8 mouse cellular contexts compared by ENCODE assay signal in genomic region chr12:54695511-54696241, GRCm38 (mm10). TPM values are rescaled to one million over a fixed set of nuclear protein-coding genes. Genes with fewer than 3 reads are reported as not detected.
DNase-seq lines count a peak whose midpoint lies in the region; ATAC-seq and TF ChIP-seq lines count a peak whose summit lies in the region.

Gene Eapp (minus strand): TSS chr12:54695897.

- peak within 1 kb of the TSS; percentile 96 for H3K9ac ChIP-seq in ES-E14 (ENCODE audit: insufficient read depth, low read depth, low read length, poor library complexity, severe bottlenecking)
- H3K9ac ChIP-seq in forebrain, embryonic 16.5 days (replicated peaks; ENCODE audit: low read depth, low read length): peak within 1 kb of the TSS; percentile 82
- H3K9ac ChIP-seq in lung, embryonic 14.5 days: peak within 1 kb of the TSS; percentile 82

- peak; percentile 78 for TF ChIP-seq POLR2A in olfactory bulb, adult 2 months (IDR thresholded peaks at IDR 0.05; ENCODE audit: insufficient read depth, low read depth, low read length)
- TF ChIP-seq POLR2A in thymus, adult 2 months (IDR thresholded peaks at IDR 0.05; ENCODE audit: control insufficient read depth, extremely low read depth, insufficient read depth, low read length, poor library complexity): peak; percentile 96

- H3K9me3 ChIP-seq in ES-E14 (ENCODE audit: control insufficient read depth, insufficient read depth, low read depth, low read length): no peaks in the 10 kb centered on the region
- H3K9me3 ChIP-seq in forebrain, embryonic 16.5 days (ENCODE audit: control insufficient read depth, low read length): no peaks in the 10 kb centered on the region
- H3K9me3 ChIP-seq in lung, embryonic 14.5 days (ENCODE audit: low read depth, low read length): no peaks in the 10 kb centered on the region

- peak; percentile 94 for ATAC-seq in forebrain, embryonic 16.5 days
- ATAC-seq in lung, embryonic 14.5 days (ENCODE audit: insufficient read depth): peak; percentile 93

- WGBS in forebrain, embryonic 16.5 days: under 1% methylated on average over 57 of the region's 57 CpGs
- under 1% methylated on average over 57 of the region's 57 CpGs for WGBS in lung, embryonic 14.5 days
- WGBS in olfactory bulb, adult 2 months: under 1% methylated on average over 57 of the region's 57 CpGs
- WGBS in thymus, adult 2 months: under 1% methylated on average over 57 of the region's 57 CpGs

- in situ Hi-C loops in ES-E14 (cut with MboI; ENCODE audit: low sequenced_read_pairs in 2 of 2, unreplicated experiment in 2 of 2): no loop called here

- H3K4me1 ChIP-seq in ES-E14 (ENCODE audit: control insufficient read depth in 2 of 2, insufficient read depth in 2 of 2, low read length in 2 of 2, poor library complexity in 1 of 2): no peaks in the 10 kb centered on the region
- peaks cover 14% of the 10 kb centered on the region for H3K4me1 ChIP-seq in forebrain, embryonic 16.5 days (replicated peaks; ENCODE audit: control insufficient read depth, insufficient read depth, low read length)
- H3K4me1 ChIP-seq in lung, embryonic 14.5 days (ENCODE audit: insufficient read depth): no peaks in the 10 kb centered on the region
- H3K4me1 ChIP-seq in olfactory bulb, adult 2 months (ENCODE audit: control insufficient read depth, insufficient read depth, low read length): peaks cover 5% of the 10 kb centered on the region
- peaks cover 3% of the 10 kb centered on the region for H3K4me1 ChIP-seq in thymus, adult 2 months (replicated peaks; ENCODE audit: control insufficient read depth, insufficient read depth, low read length)

- H3K4me2 ChIP-seq in forebrain, embryonic 16.5 days (ENCODE audit: low read length): peak within 1 kb of the TSS; percentile 81
- H3K4me2 ChIP-seq in lung, embryonic 14.5 days: peak within 1 kb of the TSS; percentile 91

- TF ChIP-seq CTCF in layer of hippocampus, adult 2 months (conservative IDR thresholded peaks at IDR 0.05): peak; percentile 24
- TF ChIP-seq CTCF in lung, embryonic 14.5 days (IDR thresholded peaks at IDR 0.05; ENCODE audit: low read depth): peak; percentile 30
- TF ChIP-seq CTCF in olfactory bulb, adult 2 months (IDR thresholded peaks at IDR 0.05; ENCODE audit: insufficient read depth, low read depth, low read length): no peak; the same call in 1 of the 2 replicates
- 0 out of 2 replicates have a peak, but pooled peaks have one; percentile 28 for TF ChIP-seq CTCF in thymus, adult 2 months (IDR thresholded peaks at IDR 0.05; ENCODE audit: borderline replicate concordance, control insufficient read depth, extremely low read depth, insufficient read depth, low read length, poor library complexity)

- H3K27ac ChIP-seq in ES-E14 (ENCODE audit: insufficient read depth, low read depth, low read length, poor library complexity, severe bottlenecking): peak within 1 kb of the TSS; percentile 75
- peak within 1 kb of the TSS; percentile 95 for H3K27ac ChIP-seq in forebrain, embryonic 16.5 days (ENCODE audit: low read length)
- peak within 1 kb of the TSS; percentile 100 for H3K27ac ChIP-seq in layer of hippocampus, adult 2 months
- H3K27ac ChIP-seq in lung, embryonic 14.5 days (ENCODE audit: low read depth): peak within 1 kb of the TSS; percentile 96
- peak within 1 kb of the TSS; percentile 83 for H3K27ac ChIP-seq in olfactory bulb, adult 2 months (ENCODE audit: insufficient read depth, low read depth, low read length)
- peak within 1 kb of the TSS; percentile 92 for H3K27ac ChIP-seq in thymus, adult 2 months (ENCODE audit: control insufficient read depth, insufficient read depth, low read length)

- peak; percentile 95 for DNase-seq in ES-E14 (ENCODE audit: low read depth, low spot score)
- peak; percentile 97 for DNase-seq in cerebellum, adult 11-12 months
- DNase-seq in heart, postnatal 36 days: peak; percentile 94 to 96
- peak; percentile 92 to 97 for DNase-seq in layer of hippocampus, adult 2 months (ENCODE audit: low spot score in 2 of 2)
- peak; percentile 98 for DNase-seq in lung, embryonic 14.5 days
- DNase-seq in thymus, adult 2 months: peak; percentile 95

- intact Hi-C loops in heart, postnatal 36 days (cut with DNase I): loop anchor here (1.0 to 10.0 kb wide), 2 partner anchors 39 to 609 kb away; partner anchors contain the start of genes Ppp2r3c and Sptssa

- no peaks in the 10 kb centered on the region for H3K27me3 ChIP-seq in forebrain, embryonic 16.5 days (replicated peaks; ENCODE audit: control insufficient read depth, insufficient read depth, low read length)
- no peaks in the 10 kb centered on the region for H3K27me3 ChIP-seq in lung, embryonic 14.5 days (ENCODE audit: insufficient read depth, low read length)
- no peaks in the 10 kb centered on the region for H3K27me3 ChIP-seq in thymus, adult 2 months (ENCODE audit: control insufficient read depth, insufficient read depth, low read length)

- peaks cover 2% of the 10 kb centered on the region for H3K36me3 ChIP-seq in ES-E14 (ENCODE audit: control insufficient read depth, insufficient read depth, low read length, poor library complexity, severe bottlenecking)
- peaks cover 3% of the 10 kb centered on the region; the same call in 1 of the 2 replicates for H3K36me3 ChIP-seq in forebrain, embryonic 16.5 days (ENCODE audit: control insufficient read depth, insufficient read depth)
- peaks cover 6% of the 10 kb centered on the region; the same call in 1 of the 2 replicates for H3K36me3 ChIP-seq in lung, embryonic 14.5 days (ENCODE audit: insufficient read depth)
- peaks cover 4% of the 10 kb centered on the region for H3K36me3 ChIP-seq in thymus, adult 2 months (ENCODE audit: control insufficient read depth, insufficient read depth, low read length)

- H3K4me3 ChIP-seq in ES-E14 (ENCODE audit: insufficient read depth in 1 of 2, low read depth in 1 of 2, low read length in 2 of 2, poor library complexity in 1 of 2, severe bottlenecking in 1 of 2): peak within 1 kb of the TSS; percentile 83 to 92
- peak within 1 kb of the TSS; percentile 84 for H3K4me3 ChIP-seq in forebrain, embryonic 16.5 days (replicated peaks; ENCODE audit: low read length)
- peak within 1 kb of the TSS; percentile 80 for H3K4me3 ChIP-seq in layer of hippocampus, adult 2 months
- peak within 1 kb of the TSS; percentile 81 for H3K4me3 ChIP-seq in lung, embryonic 14.5 days (ENCODE audit: low read depth, low read length)
- peak within 1 kb of the TSS; percentile 94 for H3K4me3 ChIP-seq in olfactory bulb, adult 2 months (ENCODE audit: insufficient read depth, low read depth, low read length)
- H3K4me3 ChIP-seq in thymus, adult 2 months (ENCODE audit: control insufficient read depth, insufficient read depth, low read length): peak within 1 kb of the TSS; percentile 85

TF ChIP-seq in ES-E14, 5 proteins besides CTCF, POLR2A, EP300 and RAD21:
- no peak for TF ChIP-seq ZC3H11A (IDR thresholded peaks at IDR 0.05; ENCODE audit: borderline replicate concordance, low read depth, low read length)
- peak; percentile 92 for TF ChIP-seq HCFC1 (IDR thresholded peaks at IDR 0.05; ENCODE audit: borderline replicate concordance, insufficient read depth, low read length)
- no peak for TF ChIP-seq MAFK (IDR thresholded peaks at IDR 0.05; ENCODE audit: insufficient read depth, low read depth, low read length)
- TF ChIP-seq ZNF384 (IDR thresholded peaks at IDR 0.05; ENCODE audit: low read depth, low read length): no peak; the same call in 1 of the 2 replicates
- TF ChIP-seq CHD2 (IDR thresholded peaks at IDR 0.05; ENCODE audit: low read depth, low read length): no peak

RNA-seq across cellular contexts. Expression of gene Eapp, which starts in this region (rescaled TPM):
- total RNA-seq in ES-E14 (2012; rRNA removed): 31.3 and 37.8 TPM in 2 replicates
- polyA plus RNA-seq in forebrain, embryonic 16.5 days (2015; fragmentation: Nextera tagmentation; extraction: Ambion mirVana): 80.3 and 85.6 TPM in 2 replicates
- 10 to 100 TPM; 29.2 to 29.4 TPM for total RNA-seq in heart, postnatal 36 days (2021)
- total RNA-seq in layer of hippocampus, adult 2 months (2021): 10 to 100 TPM; 37.2 to 45.9 TPM
- 56.1 and 59.4 TPM in 2 replicates for polyA plus RNA-seq in lung, embryonic 14.5 days (2014; fragmentation: Nextera tagmentation; extraction: Ambion mirVana)
- polyA plus RNA-seq in olfactory bulb, adult 2 months (2012; ENCODE audit: insufficient read depth, insufficient read length, low replicate concordance, missing spikeins): 146 TPM in 1 of 2 replicates, not detected in the other
- 8.8 and 12.5 TPM in 2 replicates for polyA plus RNA-seq in thymus, adult 2 months (2012; rRNA removed)

Comparison
In these comparisons a context has a peak if more than half of its experiments do, and no peak if none do; other contexts are left out.
1. Peak in every context shown above with its lines: DNase-seq, ATAC-seq, H3K4me3 ChIP-seq and H3K27ac ChIP-seq.